Mouse (Mus musculus) liver, embryonic 15.5 days (tissue): Measurements from ENCODE around the gene Ppp1r8. TPM values are rescaled to one million over a fixed set of nuclear protein-coding genes. Genes with fewer than 3 reads are reported as not detected.

Experiments
- polyA plus RNA-seq: library from polyadenylated mRNA; unstranded; fragments of >200 nt; fragmentation: Nextera tagmentation; extraction: Ambion mirVana; gene quantifications from 2 replicates; pipeline ENCODE4 v1.2.1, GENCODE M21; 2015

The Ppp1r8 gene
- polyA plus RNA-seq, 1 experiment from 2014 or later, result 22.5 TPM

Other genes with a start within 250 kb of the Ppp1r8 start
- gene Eya3, start 204.2 kb downstream of the Ppp1r8 start, polyA plus RNA-seq, result 14.4 and 14.9 TPM in 2 replicates
- 2.9 and 3.0 TPM in 2 replicates for gene Xkr8, start 110.6 kb downstream of the Ppp1r8 start, polyA plus RNA-seq
- 1.0 and 1.1 TPM in 2 replicates for gene Smpdl3b, start 85.9 kb downstream of the Ppp1r8 start, polyA plus RNA-seq
- gene Rpa2, start 74.8 kb downstream of the Ppp1r8 start, polyA plus RNA-seq, result 78.2 and 81.3 TPM in 2 replicates
- gene Themis2, start 46.8 kb downstream of the Ppp1r8 start, polyA plus RNA-seq, result 2.8 and 3.4 TPM in 2 replicates
- 14.8 and 15.9 TPM in 2 replicates for gene Stx12, start 41.3 kb upstream of the Ppp1r8 start, polyA plus RNA-seq
- 27.6 and 28.5 TPM in 2 replicates for gene Fam76a, start 79.4 kb upstream of the Ppp1r8 start, polyA plus RNA-seq
- gene Fgr, start 130.9 kb upstream of the Ppp1r8 start, polyA plus RNA-seq, result 2.7 and 2.8 TPM in 2 replicates
- gene Ahdc1, start 168.1 kb upstream of the Ppp1r8 start, polyA plus RNA-seq, result 1.1 and 1.3 TPM in 2 replicates